8 mouse cellular contexts compared by ENCODE assay signal in the genomic region with DNA sequence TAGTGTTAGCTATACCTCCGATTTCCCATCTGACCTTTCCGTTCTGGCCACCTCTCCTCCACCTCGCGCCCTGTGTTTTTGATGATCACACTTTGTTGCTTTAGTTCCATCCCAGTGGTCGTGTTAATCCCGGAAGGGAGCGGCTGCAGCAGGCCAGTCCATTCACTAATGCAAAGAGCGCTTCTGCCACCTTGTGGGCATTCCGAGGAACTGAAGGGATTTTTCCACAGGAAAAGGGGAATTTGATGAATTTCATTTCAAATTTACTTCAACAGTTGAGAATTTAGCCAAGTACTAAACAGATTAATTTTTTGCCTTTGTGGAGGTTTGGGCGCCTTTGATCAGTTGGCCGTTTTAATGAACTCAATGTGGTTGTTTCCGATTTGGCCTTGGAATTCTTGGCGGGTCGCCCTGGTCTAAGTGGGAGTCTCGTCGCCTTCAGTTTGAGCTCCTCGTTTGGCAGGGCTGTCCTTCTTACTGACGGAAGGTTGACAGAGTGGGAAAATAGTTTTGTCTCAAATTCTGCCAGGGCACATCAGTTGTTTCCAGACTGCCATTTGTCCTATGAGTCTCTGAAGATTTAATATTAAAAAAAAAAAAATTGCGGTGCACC.
DNase-seq lines count a peak whose midpoint lies in the region; ATAC-seq lines count a peak whose summit lies in the region.

No protein-coding gene starts in this region.

- peak overlapping the region; percentile 47 for H3K4me2 ChIP-seq in hindbrain, embryonic 15.5 days

- no peaks in the 10 kb centered on the region for H3K27me3 ChIP-seq in hindbrain, embryonic 15.5 days

- DNase-seq in ZHBTc4 (ENCODE audit: low read depth, low spot score): peak; percentile 79
- peak; percentile 79 to 81 for DNase-seq in cerebellum, postnatal 14 days
- peak; percentile 49 to 62 for DNase-seq in frontal cortex, postnatal 36 days (ENCODE audit: low spot score in 2 of 2)
- DNase-seq in layer of hippocampus, postnatal 36 days: peak; percentile 51 to 58
- DNase-seq in lung, postnatal 25 days (ENCODE audit: low spot score): peak; percentile 54
- DNase-seq in right cerebral cortex, postnatal 14 days: peak; percentile 65
- no peak for DNase-seq in thymus, postnatal 25 days

- peak overlapping the region; percentile 21; the same call in 1 of the 2 replicates for H3K4me3 ChIP-seq in hindbrain, embryonic 15.5 days

- no peaks in the 10 kb centered on the region for H3K36me3 ChIP-seq in hindbrain, embryonic 15.5 days

- no peak overlapping the region for H3K27ac ChIP-seq in hindbrain, embryonic 15.5 days (replicated peaks)

- peak; percentile 84 for ATAC-seq in hindbrain, embryonic 15.5 days (ENCODE audit: low FRiP score, low read depth)

- 16% methylated on average over 19 of the region's 19 CpGs for WGBS in hindbrain, embryonic 15.5 days

- H3K4me1 ChIP-seq in hindbrain, embryonic 15.5 days (replicated peaks): no peaks in the 10 kb centered on the region

- no peaks in the 10 kb centered on the region for H3K9me3 ChIP-seq in hindbrain, embryonic 15.5 days

- H3K9ac ChIP-seq in hindbrain, embryonic 15.5 days: 0 out of 2 replicates have a peak overlapping the region, but pooled peaks have one; percentile 33
